Mouse (Mus musculus): ENCODE results near the gene Sgtb.

Gene Sgtb

DNA sequence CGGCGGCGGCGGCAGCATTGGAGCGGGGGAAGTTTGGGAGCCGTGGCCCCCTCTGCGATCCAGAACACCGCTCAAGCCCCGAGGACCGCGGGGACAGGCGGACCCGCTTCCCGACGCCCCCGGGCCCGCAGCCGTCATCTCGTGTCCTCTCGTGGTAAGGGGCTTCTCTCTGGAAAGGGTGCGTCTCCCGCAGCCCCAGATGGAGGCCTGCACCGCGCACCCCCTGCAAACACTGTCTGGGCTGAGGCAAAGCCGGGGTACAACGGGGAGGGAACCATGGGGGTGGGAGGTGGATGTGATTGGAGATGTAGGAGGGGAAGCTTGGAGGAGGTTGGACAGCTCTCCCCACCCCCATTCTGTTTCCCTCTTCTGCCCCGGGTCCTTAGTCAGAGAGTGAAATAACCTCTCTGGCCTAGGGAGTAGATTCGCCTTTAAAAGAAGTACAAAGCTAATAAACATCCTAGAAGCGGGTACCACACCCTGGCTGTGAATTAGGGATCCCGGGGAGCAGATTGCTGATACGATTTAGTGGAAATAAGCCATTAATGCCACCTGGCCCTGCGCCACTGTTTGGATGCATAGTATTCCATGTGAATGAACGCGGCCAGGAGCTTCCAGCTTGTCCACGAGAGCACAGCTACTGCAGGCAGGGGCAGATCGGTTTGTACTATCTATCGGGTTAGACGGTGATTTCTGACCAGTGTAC, 428 bp downstream of the Sgtb start:
- peak; percentile 41 for DNase-seq (ENCODE audit: low spot score)

DNA sequence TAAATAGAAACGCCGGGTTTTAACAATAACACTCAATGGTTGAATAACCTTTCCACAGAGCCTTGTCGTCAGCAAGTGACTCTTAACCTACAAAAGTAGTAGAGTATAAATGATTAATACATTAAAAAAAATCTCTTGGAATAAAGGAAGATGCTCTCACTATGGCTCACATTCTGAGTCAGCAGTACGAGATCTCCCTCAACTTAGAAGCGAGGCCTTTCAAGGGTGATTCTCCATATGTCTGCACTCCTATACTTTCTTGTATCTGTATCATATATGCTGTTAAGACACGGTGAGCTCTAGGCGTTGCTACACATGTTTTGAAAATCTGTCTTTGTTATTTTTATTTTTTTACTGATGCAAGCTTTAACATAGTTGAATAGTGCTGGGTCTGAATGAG, 985 bp downstream of the Sgtb start:
- no peak for DNase-seq (ENCODE audit: low spot score)

DNA sequence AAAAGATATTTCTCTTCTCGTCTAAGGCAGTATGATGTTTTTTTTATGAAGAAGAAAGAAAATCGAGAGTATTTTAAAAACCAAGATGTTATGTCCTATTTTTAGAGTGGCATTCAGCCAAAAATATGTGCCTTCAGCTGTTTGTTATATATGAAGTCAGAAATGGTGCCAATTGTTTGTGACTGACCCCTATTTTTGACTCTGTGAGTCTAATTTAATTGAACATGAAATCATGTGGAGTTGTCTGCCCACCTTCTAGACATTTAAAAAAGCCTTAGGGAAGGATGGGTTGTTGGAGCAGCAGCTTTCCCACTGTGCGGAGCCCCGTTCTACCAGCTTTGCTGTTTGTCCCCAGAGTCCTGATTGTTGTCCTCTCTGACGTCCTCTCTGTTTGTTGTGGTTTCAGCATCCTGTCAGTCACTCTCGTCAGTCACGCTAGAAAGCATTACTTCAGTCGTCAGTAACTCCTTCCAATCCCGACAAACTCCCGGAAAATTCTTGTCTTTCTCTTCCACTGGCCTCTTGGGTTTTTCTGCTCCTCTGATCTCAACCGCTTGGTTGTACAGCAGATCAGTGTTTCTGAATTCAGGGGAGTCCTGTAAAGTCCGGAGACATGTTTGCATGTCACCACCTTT, 2.8 kb downstream of the Sgtb start:
- DNase-seq (ENCODE audit: low spot score): no peak

- DNase-seq (ENCODE audit: low spot score): no peak
These were observed 4.2 kb downstream of the Sgtb start for GRCm38 (mm10) chr13:104113782-104114181.

GRCm38 (mm10) chr13:104114827-104115226, 5.3 kb downstream of the Sgtb start:
- no peak for DNase-seq (ENCODE audit: low spot score)

- DNase-seq (ENCODE audit: low spot score): no peak
These were observed 12.7 kb downstream of the Sgtb start for GRCm38 (mm10) chr13:104122078-104122840.

DNA sequence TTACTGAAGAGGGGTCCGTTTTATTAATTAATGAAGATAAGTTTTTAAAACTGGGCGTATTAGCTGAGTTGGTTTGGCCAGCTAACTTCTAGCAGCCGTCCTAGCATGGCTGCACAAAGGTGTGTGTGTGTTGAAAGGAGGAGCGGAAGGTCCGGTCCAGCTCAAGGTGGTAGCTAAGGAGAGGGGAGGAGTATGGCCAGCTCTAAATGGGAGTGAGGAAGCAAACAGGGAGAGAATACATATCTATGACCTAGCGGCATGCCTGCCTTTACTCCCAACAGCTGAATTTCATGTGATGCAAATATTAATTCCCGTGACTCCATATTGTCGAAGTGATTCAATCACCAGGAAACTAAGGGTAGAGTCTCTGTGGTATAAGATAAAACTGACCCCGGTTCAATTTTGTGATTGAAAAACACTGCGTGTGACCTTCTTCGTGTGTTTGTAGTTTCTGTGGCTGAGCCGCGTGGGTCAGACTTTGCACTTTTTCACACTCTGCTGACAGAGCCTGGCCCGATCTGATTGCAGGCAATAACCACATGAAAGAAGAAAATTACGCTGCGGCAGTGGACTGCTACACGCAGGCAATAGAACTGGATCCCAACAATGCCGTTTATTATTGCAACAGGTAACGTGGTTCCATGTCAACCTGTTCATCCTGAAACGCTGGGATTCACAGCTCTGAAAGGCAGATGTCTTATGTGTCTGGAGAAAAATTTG, 14.3 kb downstream of the Sgtb start:
- no peak for DNase-seq (ENCODE audit: low spot score)

DNA sequence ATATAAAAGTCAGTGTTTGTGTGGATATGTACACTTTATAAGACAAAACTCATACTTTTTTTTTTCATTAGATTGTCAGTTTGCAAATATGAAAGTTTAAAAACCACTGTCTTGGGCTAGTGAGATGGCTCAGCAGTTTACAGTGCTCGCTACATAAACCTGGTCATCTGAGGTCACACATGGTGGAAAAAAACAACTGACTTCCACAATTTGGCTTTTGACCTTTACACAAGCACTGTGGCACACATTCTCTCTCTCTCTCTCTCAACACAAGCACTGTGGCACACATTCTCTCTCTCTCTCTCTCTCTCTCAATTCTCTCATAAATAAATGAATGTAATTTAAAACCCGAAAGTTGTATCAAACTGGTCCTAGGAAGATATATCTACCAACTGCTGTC, 23.0 kb downstream of the Sgtb start:
- DNase-seq (ENCODE audit: low spot score): no peak

GRCm38 (mm10) chr13:104134510-104135085, 25.1 kb downstream of the Sgtb start:
- no peak for DNase-seq (ENCODE audit: low spot score)

DNA sequence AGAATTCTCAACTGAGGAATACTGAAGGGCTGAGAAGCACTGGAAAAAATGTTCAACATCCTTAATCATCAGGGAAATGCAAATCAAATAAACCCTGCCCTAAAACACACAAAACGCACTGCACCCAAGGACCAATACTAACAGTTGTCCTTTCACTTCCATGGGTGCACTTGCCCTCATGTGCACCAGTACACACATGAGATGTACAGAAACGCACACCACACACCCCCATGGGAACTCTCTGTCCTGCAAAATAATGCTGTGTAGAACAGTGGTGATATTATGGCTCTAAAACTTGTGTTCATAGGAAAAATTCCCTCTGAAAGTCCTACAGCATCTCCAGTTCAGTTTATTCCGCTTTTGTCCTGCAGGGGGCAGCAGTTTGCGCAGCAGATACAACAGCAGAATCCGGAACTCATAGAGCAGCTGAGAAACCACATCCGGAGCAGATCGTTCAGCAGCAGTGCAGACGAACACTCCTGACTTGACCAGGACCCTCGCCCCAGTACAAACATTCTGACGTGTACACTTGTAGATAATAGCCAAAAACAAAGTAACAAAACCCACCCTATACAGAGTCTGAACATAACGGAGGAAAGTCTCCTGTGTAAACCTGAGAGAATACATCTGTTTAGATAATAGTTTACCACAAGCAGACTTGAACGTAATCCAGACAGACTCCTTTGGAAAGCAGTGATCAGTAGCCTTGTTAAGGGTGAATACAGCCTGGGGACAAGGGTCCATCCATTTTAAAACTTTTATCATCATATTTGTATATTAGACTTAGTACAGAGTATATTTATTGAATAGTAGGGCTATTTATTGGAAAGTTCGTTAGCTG, 30.0 kb downstream of the Sgtb start:
- DNase-seq (ENCODE audit: low spot score): peak; percentile 66

- no peak for DNase-seq (ENCODE audit: low spot score)
These were observed 35.3 kb downstream of the Sgtb start for GRCm38 (mm10) chr13:104144871-104145270.

- DNase-seq (ENCODE audit: low spot score): no peak
These were observed 36.1 kb downstream of the Sgtb start for GRCm38 (mm10) chr13:104145646-104146045.

DNA sequence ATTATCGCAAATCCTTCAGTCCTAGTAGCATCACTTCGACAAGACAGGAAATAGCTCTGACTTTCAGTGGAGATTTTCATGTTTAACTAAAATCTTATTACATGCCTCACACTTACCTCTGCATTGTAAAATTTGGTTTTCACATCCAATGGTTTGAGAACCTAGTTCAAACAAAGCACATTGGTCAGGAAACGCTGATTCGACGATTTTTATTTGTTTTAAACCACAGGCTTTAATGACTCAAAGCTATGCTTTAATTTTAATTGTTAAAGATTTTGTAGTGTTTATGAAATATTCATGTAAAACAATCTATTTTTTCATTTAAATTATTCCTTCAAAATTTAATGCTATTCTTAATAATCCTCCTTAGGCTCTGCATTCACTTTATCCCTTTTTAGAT, 44.6 kb downstream of the Sgtb start:
- DNase-seq (ENCODE audit: low spot score): no peak

- DNase-seq (ENCODE audit: low spot score): no peak
These were observed 45.6 kb downstream of the Sgtb start for GRCm38 (mm10) chr13:104155106-104155505.

GRCm38 (mm10) chr13:104155686-104156085, 46.1 kb downstream of the Sgtb start:
- no peak for DNase-seq (ENCODE audit: low spot score)

DNA sequence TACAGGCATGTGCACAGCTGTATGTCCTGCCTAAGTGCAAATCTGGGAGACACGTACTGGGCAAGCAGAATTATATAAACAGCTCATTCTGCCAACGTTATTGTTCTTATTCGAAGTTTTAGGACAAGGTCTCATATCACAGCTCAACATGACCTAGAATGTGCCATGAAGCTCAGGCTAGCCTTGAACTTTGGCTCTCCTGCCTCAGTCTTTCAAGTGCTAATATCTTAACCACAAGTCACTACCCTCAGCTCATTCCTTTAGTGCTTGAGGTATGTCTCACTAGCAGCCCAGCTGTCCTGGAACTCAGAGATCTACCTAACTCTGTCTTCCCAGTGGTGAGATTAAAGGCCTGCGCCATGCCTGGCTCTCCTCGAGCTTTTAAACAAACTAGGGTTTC, 62.2 kb downstream of the Sgtb start:
- no peak for DNase-seq (ENCODE audit: low spot score)

- DNase-seq (ENCODE audit: low spot score): no peak
These were observed 63.0 kb downstream of the Sgtb start for GRCm38 (mm10) chr13:104172498-104172897.

- DNase-seq (ENCODE audit: low spot score): no peak
These were observed 67.3 kb downstream of the Sgtb start for GRCm38 (mm10) chr13:104176874-104177273.

GRCm38 (mm10) chr13:104177796-104178649, 68.5 kb downstream of the Sgtb start, which contains the start of gene Trappc13:
TSS of gene Trappc13 (minus strand) at chr13:104178469.
- no peak for DNase-seq (ENCODE audit: low spot score)

- peak; percentile 96 for DNase-seq (ENCODE audit: low spot score)
These were observed 69.1 kb downstream of the Sgtb start, which contains the start of gene Trim23 for GRCm38 (mm10) chr13:104178650-104179121. TSS of gene Trim23 (plus strand) at chr13:104178797.
